Mouse (Mus musculus) spleen, postnatal 36 days (tissue): ENCODE results near the gene Tfg.

Source experiments
- DNase-seq, 2 experiments: peaks; one replicate each; pipeline ENCODE4 v3.0.0; 2022; ENCODE audit warnings: low spot score in 2 of 2, mixed read lengths in 1 of 2

Tfg gene

DNA sequence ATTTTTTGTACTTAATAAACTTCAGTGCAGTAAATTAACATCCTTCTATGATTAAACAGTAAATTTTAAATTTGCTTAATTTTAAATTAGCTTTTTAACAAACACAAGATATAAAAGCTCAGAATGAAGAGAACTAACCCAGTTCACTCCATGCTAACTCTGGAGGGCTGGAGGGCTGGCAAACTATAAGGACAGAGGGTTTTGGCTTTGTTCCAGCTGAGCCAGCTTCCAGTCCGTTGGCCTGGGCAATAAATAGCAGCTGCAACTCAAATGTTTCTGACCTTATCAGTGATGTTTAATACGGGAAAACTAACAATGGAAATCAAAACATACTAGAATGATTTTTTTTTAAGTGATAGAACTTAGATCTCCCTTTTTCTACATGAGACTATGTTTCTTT is 72.0 kb downstream of the Tfg start:
- no peak for DNase-seq
